Mouse (Mus musculus): ENCODE data around the gene Oser1.

- no peak for TF ChIP-seq POLR2A (IDR thresholded peaks at IDR 0.05; ENCODE audit: insufficient read depth, low read depth, low read length)
- no peak for TF ChIP-seq CTCF (IDR thresholded peaks at IDR 0.05; ENCODE audit: insufficient read depth, low read depth, low read length)
Observed at GRCm38 (mm10) chr2:163412419-163412818, 12.1 kb downstream of the Oser1 start.

Data from olfactory bulb, adult 2 months (tissue).